Mouse (Mus musculus): ENCODE results near the gene Map1s. TPM values are rescaled to one million over a fixed set of nuclear protein-coding genes. Genes with fewer than 3 reads are reported as not detected.

The Map1s gene
- polyA plus RNA-seq, 1 experiment: 3.3 TPM

DNA sequence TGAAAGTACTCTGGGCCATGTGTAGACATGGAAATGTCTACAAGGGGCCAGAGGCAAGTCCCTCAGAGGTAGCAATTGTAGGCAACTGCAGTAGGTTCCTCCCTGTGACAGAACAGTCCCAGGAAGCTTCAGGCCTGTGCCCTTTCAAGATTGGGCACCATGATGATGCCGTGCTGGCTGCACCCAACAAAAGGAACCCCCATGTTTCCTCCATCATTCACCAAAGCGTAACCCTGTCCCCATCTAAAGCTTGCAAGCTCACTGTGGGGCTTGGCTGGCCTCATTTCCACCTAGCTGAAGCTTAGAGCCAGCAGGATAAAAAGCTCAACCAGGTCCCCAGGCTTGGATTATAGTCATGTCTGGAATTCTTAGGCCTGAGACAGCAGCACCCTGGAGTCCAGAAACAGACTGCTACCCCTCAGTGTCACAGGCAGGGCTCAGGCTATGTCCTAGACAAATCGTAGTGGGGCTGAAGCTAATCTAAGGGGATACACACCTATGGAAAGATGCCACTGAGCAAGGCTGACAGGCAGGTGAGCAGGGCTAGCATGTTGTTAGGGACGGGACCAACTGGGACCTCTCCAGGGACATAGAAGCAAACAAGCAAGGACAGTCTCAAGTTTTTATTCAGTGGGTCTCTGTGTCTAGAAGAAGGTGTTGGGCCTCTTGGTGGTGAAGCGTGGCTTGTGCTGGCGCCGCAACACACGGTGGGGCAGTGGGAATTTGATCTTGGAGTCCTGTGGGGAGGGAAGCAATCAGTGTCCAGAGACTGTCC is 10.8 kb upstream of the Map1s start:
- H3K36me3 ChIP-seq (ENCODE audit: control insufficient read depth): peaks cover 38% of the 10 kb centered on the region
- peaks cover 22% of the 10 kb centered on the region for H3K9me3 ChIP-seq (ENCODE audit: control insufficient read depth, low read length)
- H3K27me3 ChIP-seq (ENCODE audit: control insufficient read depth): peaks cover 43% of the 10 kb centered on the region
- TF ChIP-seq GATA1 (IDR thresholded peaks at IDR 0.05; ENCODE audit: low read length) (no peak), TAL1 (IDR thresholded peaks at IDR 0.05; ENCODE audit: low read length) (no peak)
- H3K4me1 ChIP-seq (ENCODE audit: control insufficient read depth): peaks cover 70% of the 10 kb centered on the region
- no peak overlapping the region for H3K4me3 ChIP-seq (replicated peaks)

DNA sequence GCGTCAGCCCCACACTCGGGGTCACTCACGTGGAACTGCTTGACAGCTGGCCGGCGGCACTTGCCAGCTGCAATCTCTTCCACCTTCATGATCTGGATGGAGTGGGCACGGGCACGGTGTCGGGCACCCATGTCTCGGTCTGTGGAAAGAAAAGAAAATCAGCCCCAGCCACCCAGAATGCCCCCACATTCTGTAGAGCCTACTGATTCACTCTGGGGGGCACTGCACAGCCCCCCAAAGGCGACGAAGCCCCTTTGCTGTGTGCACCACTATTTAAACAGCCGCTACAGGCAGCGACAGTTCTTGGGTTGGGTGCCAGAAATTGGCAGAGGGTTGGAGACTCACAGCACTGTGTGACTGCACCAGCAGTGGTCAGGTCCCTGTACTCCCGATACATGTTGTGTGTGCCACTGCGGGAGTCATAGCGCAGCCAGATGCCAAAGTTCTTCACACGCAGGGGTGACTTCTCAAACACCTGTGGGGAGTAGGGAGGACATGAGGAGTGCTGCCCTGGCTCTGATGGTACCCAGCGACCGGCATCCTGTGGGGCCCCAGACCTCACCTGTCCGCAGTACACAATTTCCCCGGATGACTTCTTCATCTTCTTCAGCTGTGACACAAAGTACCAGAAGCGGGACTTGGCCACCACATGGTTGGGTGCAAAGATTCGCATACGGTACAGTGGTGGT is 10.0 kb upstream of the Map1s start:
- H3K9me3 ChIP-seq (ENCODE audit: control insufficient read depth, low read length): peaks cover 21% of the 10 kb centered on the region
- H3K4me3 ChIP-seq (replicated peaks): peak overlapping the region; percentile 90
- H3K27me3 ChIP-seq (ENCODE audit: control insufficient read depth): peaks cover 35% of the 10 kb centered on the region
- peaks cover 38% of the 10 kb centered on the region for H3K36me3 ChIP-seq (ENCODE audit: control insufficient read depth)
- H3K4me1 ChIP-seq (ENCODE audit: control insufficient read depth): peaks cover 70% of the 10 kb centered on the region

DNA sequence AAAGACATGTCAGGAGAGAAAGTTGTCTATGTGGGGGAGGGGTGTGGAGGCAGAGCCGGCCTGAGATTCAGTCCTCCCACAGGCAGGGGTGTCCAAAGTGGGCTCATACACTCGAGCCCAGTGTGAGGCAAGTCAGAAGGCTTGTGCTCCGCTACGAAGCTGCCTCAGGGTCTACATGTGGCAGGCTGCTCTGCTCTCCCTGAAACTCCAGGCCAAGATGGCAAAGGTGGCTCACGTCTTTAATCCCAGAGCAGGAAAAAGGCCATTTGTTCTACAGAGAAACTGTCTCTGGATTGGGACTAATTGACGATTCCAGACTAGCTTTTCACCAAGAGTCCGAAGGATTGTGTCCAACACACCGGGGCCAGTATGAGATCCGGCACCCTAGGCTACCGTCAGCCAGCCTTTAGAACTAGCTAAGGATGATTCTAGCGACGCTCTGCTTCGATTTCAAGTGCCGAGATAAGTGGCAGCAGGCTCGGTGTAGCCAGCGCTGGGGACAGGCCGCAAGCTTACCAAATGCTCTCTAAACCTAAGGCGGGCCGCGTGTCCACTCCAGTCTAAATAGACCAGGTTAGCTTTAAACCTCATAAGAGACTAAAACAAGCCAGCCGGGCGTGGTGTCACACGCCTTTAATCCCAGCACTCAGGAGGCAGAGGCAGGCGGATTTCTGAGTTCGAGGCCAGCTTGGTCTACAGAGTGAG is 9.3 kb upstream of the Map1s start:
- peak overlapping the region; percentile 90 for H3K4me3 ChIP-seq (replicated peaks)
- peaks cover 27% of the 10 kb centered on the region for H3K27me3 ChIP-seq (ENCODE audit: control insufficient read depth)
- peaks cover 38% of the 10 kb centered on the region for H3K36me3 ChIP-seq (ENCODE audit: control insufficient read depth)
- peaks cover 63% of the 10 kb centered on the region for H3K4me1 ChIP-seq (ENCODE audit: control insufficient read depth)
- TF ChIP-seq GATA1 (IDR thresholded peaks at IDR 0.05; ENCODE audit: low read length) (no peak), TAL1 (IDR thresholded peaks at IDR 0.05; ENCODE audit: low read length) (no peak)
- peaks cover 13% of the 10 kb centered on the region; the same call in 1 of the 2 replicates for H3K9me3 ChIP-seq (ENCODE audit: control insufficient read depth, low read length)

DNA sequence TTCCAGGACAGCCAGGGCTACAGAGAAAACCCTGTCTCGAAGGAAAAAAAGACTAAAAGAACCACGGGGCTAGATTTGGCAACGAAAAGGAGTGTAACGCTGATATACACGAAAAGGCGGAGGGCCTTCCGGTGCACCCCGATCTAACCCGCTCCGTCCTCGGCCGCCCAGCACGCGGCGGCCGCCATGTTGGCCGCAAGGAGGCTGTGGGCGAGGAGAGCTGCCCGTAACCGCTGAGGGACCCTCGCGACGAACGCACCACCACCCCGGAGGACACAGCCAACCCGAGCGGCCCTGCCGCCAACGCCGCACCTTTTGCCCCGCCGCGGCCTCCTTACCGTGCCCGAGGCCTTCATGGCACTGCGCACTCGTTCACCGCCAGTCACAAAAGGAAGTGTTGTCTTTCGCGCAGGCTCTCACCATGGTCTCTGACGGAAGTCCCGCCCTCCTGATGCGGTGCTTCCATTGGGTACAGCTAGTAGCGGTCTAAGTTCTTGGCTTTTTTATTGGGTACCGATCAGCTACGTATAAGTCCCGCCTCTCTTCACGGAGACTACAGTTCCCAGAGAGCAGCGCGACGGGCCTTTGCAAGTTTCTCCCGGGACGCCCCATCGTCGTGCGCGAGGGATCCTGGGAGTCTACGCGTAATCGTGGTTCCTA is 8.6 kb upstream of the Map1s start, which contains the start of gene Rpl18a:
Rpl18a (minus strand) TSS at position 392 of the 660 bp plus-strand sequence.
- TF ChIP-seq TAL1 (IDR thresholded peaks at IDR 0.05; ENCODE audit: low read length) (no peak), GATA1 (IDR thresholded peaks at IDR 0.05; ENCODE audit: low read length) (no peak)
- H3K4me3 ChIP-seq (replicated peaks): peak within 1 kb of the TSS; percentile 90
- H3K4me1 ChIP-seq (ENCODE audit: control insufficient read depth): peaks cover 56% of the 10 kb centered on the region
- H3K27me3 ChIP-seq (ENCODE audit: control insufficient read depth): peaks cover 22% of the 10 kb centered on the region
- peaks cover 8% of the 10 kb centered on the region; the same call in 1 of the 2 replicates for H3K9me3 ChIP-seq (ENCODE audit: control insufficient read depth, low read length)
- peaks cover 38% of the 10 kb centered on the region for H3K36me3 ChIP-seq (ENCODE audit: control insufficient read depth)

DNA sequence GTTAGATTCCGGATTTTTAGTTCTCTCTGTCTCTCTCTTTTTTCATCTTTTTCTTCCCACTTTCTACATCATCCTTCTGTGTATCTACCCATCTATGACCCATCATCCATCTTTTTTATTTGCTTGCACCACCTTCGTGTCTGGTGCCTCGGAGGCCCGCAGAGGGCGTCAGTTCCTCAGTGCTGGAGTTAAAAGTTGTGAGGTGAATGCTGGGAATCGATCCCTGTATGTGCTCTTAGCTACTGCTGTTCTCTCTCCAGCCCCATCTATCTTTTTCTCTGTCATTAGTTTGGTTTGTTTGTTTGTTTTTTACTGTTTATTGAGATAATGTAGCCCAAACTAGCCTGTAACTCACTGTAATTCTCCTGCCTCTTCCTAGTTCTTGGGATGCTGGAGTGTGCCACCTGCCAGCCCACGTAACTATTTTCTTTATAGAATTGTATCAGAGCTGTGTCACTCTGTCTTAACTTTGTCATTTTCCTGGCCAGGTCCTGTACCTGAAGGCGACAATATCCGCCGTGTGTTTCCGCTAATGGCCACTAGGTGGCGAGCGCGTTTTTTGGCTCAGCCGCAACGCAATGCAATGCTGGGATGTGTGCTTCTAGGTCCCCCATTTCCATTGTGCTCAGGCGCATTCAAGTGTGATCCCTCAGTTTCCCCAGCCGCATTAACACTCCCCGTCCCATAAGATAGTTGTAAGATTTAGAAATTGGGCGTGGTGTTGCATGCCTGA is 7.9 kb upstream of the Map1s start:
- 0 out of 2 replicates have a peak, but pooled peaks cover 3% of the 10 kb centered on the region for H3K9me3 ChIP-seq (ENCODE audit: control insufficient read depth, low read length)
- peaks cover 38% of the 10 kb centered on the region for H3K36me3 ChIP-seq (ENCODE audit: control insufficient read depth)
- H3K4me3 ChIP-seq (replicated peaks): peak overlapping the region; percentile 90
- TF ChIP-seq TAL1 (IDR thresholded peaks at IDR 0.05; ENCODE audit: low read length) (no peak), GATA1 (IDR thresholded peaks at IDR 0.05; ENCODE audit: low read length) (no peak)
- peaks cover 50% of the 10 kb centered on the region for H3K4me1 ChIP-seq (ENCODE audit: control insufficient read depth)
- H3K27me3 ChIP-seq (ENCODE audit: control insufficient read depth): peaks cover 16% of the 10 kb centered on the region

DNA sequence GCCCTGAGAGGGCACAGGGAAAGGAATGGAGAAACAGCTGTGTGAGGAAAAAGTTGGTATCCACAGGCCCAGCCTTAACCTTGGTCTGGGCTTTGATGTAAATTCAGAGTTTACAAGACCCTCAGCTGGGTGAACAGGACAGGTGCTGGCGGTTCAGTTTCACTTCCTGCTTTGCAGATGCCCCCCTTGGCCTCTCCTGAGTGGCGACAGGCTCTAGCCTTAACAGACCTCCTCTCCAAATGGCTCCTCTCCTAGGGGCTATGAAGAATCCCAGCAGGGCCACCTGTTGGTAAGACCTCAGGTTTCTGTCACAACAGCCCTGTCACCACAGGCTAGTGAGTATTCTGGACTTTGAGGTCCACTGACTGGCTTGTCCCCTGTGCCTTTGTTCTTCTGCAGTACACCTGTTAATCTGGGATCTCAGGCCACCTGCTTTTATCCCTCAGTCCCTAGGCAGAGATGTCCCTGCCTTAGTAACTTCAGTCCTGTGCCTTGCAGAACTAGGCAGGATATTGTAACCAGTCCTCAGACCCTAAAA is 7.0 kb upstream of the Map1s start:
- Histone ChIP-seq H3K36me3 (ENCODE audit: control insufficient read depth) (peaks cover 30% of the 10 kb centered on the region), H3K9me3 (ENCODE audit: control insufficient read depth, low read length) (no peaks in the 10 kb centered on the region), H3K4me1 (ENCODE audit: control insufficient read depth) (peaks cover 41% of the 10 kb centered on the region), H3K4me3 (replicated peaks) (no peak overlapping the region), H3K27me3 (ENCODE audit: control insufficient read depth) (peaks cover 11% of the 10 kb centered on the region)
- TF ChIP-seq GATA1 (IDR thresholded peaks at IDR 0.05; ENCODE audit: low read length) (no peak), TAL1 (IDR thresholded peaks at IDR 0.05; ENCODE audit: low read length) (no peak)

DNA sequence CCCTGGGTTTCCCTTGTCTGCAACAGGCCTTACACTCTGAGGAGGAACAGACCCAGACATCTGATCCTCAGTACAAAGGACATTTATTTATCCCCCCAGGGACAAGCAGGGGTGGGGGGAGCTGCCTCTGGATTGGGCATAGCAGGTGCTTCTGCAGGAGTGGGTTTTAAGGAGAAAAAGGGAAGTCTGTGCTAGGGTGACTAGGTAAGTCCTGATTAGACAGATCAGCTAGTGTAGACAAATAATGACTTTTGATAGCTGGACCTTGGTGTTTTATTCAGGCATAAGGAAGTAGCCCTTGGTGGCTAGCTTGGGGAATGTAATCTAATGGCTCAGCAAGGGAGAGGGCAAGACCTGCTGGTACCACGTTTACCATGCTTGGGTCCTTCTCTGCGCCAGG is 6.5 kb upstream of the Map1s start:
- TF ChIP-seq TAL1 (IDR thresholded peaks at IDR 0.05; ENCODE audit: low read length): no peak
- no peak for TF ChIP-seq GATA1 (IDR thresholded peaks at IDR 0.05; ENCODE audit: low read length)
- no peak overlapping the region for H3K4me3 ChIP-seq (replicated peaks)
- peaks cover 25% of the 10 kb centered on the region for H3K36me3 ChIP-seq (ENCODE audit: control insufficient read depth)
- peaks cover 9% of the 10 kb centered on the region for H3K27me3 ChIP-seq (ENCODE audit: control insufficient read depth)
- H3K4me1 ChIP-seq (ENCODE audit: control insufficient read depth): peaks cover 37% of the 10 kb centered on the region
- H3K9me3 ChIP-seq (ENCODE audit: control insufficient read depth, low read length): no peaks in the 10 kb centered on the region

DNA sequence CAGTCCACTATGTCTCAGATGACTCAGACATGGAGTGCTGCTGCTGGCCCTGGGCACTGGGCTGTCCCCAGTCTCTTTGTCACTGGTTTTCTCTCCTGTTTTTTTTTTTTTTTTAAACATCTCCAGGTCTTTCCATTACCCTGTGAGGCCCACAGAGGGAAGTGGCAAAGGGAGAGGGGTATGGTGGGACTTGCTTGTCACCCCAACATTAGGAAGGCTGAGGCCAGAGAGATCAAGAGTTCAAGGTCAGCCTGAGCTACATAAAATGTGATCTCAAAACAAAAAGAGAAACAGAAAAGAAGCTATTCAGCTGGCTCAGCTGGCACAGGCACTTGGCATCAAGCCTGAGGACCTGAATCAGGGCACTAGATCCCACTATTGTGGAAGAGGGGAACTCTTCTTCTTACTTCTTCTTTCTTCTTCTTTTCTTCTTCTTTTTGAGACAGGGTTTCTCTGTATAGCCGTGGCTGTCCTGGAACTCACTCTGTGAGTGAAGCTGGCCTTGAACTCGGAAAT is 4.8 kb upstream of the Map1s start:
- Histone ChIP-seq H3K27me3 (ENCODE audit: control insufficient read depth) (peaks cover 9% of the 10 kb centered on the region), H3K36me3 (ENCODE audit: control insufficient read depth) (peaks cover 8% of the 10 kb centered on the region), H3K9me3 (ENCODE audit: control insufficient read depth, low read length) (no peaks in the 10 kb centered on the region), H3K4me3 (replicated peaks) (no peak overlapping the region), H3K4me1 (ENCODE audit: control insufficient read depth) (peaks cover 35% of the 10 kb centered on the region)
- TF ChIP-seq GATA1 (IDR thresholded peaks at IDR 0.05; ENCODE audit: low read length) (no peak), TAL1 (IDR thresholded peaks at IDR 0.05; ENCODE audit: low read length) (no peak)
